Mouse (Mus musculus) forebrain, embryonic 13.5 days (tissue): ENCODE results near the gene Cd300lg. TPM values are rescaled to one million over a fixed set of nuclear protein-coding genes. Genes with fewer than 3 reads are reported as not detected.

Source experiments
- ATAC-seq: fragments of 200-750 bp; cut with Nextera tagmentation; 2 replicates; pipeline ENCODE4 v1.8.0; 2017
- H3K27ac ChIP-seq: fragments of 300-500 bp; sonication (generic); 2 replicates; pipeline ENCODE4 v1.5.1; 2015; ENCODE audit warnings: inconsistent platforms, mild to moderate bottlenecking, moderate library complexity
- H3K27me3 ChIP-seq: fragments of 300-500 bp; sonication (generic); 2 replicates; pipeline ENCODE4 v1.6.1; 2015; ENCODE audit warnings: mild to moderate bottlenecking, inconsistent platforms
- H3K36me3 ChIP-seq: fragments of 300-500 bp; sonication (generic); 2 replicates; pipeline ENCODE4 v1.6.1; 2015; ENCODE audit warnings: mild to moderate bottlenecking, inconsistent platforms; ENCODE audit not compliant: poor library complexity, severe bottlenecking
- H3K4me1 ChIP-seq: fragments of 300-500 bp; sonication (generic); 2 replicates; pipeline ENCODE4 v1.6.1; 2015; ENCODE audit warnings: inconsistent platforms
- H3K4me2 ChIP-seq: fragments of 300-500 bp; sonication (generic); 2 replicates; pipeline ENCODE4 v1.6.1; 2015; ENCODE audit warnings: inconsistent platforms, mild to moderate bottlenecking, moderate library complexity
- H3K4me3 ChIP-seq: fragments of 300-500 bp; sonication (generic); 2 replicates; pipeline ENCODE4 v1.5.1; 2015; ENCODE audit warnings: mild to moderate bottlenecking, inconsistent platforms
- H3K9ac ChIP-seq: fragments of 300-500 bp; sonication (generic); 2 replicates; pipeline ENCODE4 v1.6.1; 2015; ENCODE audit warnings: mild to moderate bottlenecking, inconsistent platforms
- H3K9me3 ChIP-seq: fragments of 300-500 bp; sonication (generic); replicated peaks from 2 replicates; pipeline ENCODE4 v1.6.1; 2016; ENCODE audit warnings: inconsistent platforms
- WGBS: fragments of 180-500 bp; shearing (Covaris S2); methylation state at CpG from one replicate; pipeline ENCODE4 v1.1.7; 2015; 5-methylcytosine and 5-hydroxymethylcytosine counted together
- polyA plus RNA-seq: library from polyadenylated mRNA; unstranded; fragments of >200 nt; fragmentation: Nextera tagmentation; extraction: Ambion mirVana; gene quantifications from 2 replicates; pipeline ENCODE4 v1.2.1, GENCODE M21; 2015

Gene Cd300lg
- polyA plus RNA-seq, 1 experiment from 2014 or later = 0.27 TPM

- WGBS = 66% methylated on average over 13 of the region's 13 CpGs
- ATAC-seq = no peak
- no peak overlapping the region for H3K9ac ChIP-seq
- no peaks in the 10 kb centered on the region for H3K36me3 ChIP-seq
- no peaks in the 10 kb centered on the region for H3K27me3 ChIP-seq
- H3K4me1 ChIP-seq = no peaks in the 10 kb centered on the region
- no peak overlapping the region for H3K4me3 ChIP-seq
- no peak overlapping the region for H3K27ac ChIP-seq
- no peak overlapping the region for H3K4me2 ChIP-seq
- H3K9me3 ChIP-seq = no peaks in the 10 kb centered on the region
These were observed 1.7 kb upstream of the Cd300lg start for GRCm38 (mm10) chr11:102039487-102040137.

GRCm38 (mm10) chr11:102040138-102040524, 1.2 kb upstream of the Cd300lg start:
- no peak overlapping the region for H3K4me2 ChIP-seq
- H3K9me3 ChIP-seq = peaks cover under 1% of the 10 kb centered on the region
- 0% methylated on average over 9 of the region's 9 CpGs for WGBS
- H3K27me3 ChIP-seq = no peaks in the 10 kb centered on the region
- no peaks in the 10 kb centered on the region for H3K4me1 ChIP-seq
- H3K27ac ChIP-seq = no peak overlapping the region
- H3K4me3 ChIP-seq = no peak overlapping the region
- H3K36me3 ChIP-seq = no peaks in the 10 kb centered on the region
- no peak overlapping the region for H3K9ac ChIP-seq
- peak; percentile 53; the same call in 1 of the 2 replicates for ATAC-seq

DNA sequence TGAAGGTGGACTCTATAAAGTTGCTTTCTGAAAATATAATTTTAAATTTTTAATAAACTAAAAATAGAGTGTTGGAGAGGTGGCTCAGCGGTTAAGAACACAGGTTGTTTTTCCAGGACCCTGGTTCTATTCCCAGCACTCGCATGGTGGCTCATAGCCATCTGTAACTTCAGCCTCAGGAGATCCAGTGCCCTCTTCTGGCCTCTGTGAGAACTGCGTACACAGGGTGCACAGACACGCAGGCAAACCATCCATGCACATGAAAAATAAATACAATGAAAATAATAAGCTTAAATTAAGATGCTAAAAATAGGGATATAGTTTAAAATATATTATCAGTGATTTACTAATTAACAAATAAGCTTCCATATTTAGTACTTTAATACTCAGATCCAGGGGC, 663 bp upstream of the Cd300lg start:
- ATAC-seq = no peak
- Histone ChIP-seq H3K27ac (no peak overlapping the region), H3K9me3 (peaks cover 6% of the 10 kb centered on the region), H3K9ac (no peak overlapping the region), H3K4me2 (no peak overlapping the region), H3K36me3 (no peaks in the 10 kb centered on the region), H3K27me3 (no peaks in the 10 kb centered on the region), H3K4me1 (no peaks in the 10 kb centered on the region), H3K4me3 (no peak overlapping the region)
- WGBS = 73% methylated on average over 4 of the region's 4 CpGs

GRCm38 (mm10) chr11:102042971-102043370, 1.7 kb downstream of the Cd300lg start:
- 93% methylated on average over 13 of the region's 14 CpGs for WGBS
- no peaks in the 10 kb centered on the region for H3K27me3 ChIP-seq

GRCm38 (mm10) chr11:102043381-102043780, 2.1 kb downstream of the Cd300lg start:
- Histone ChIP-seq H3K9ac (no peak overlapping the region), H3K4me3 (no peak overlapping the region), H3K4me1 (no peaks in the 10 kb centered on the region), H3K27me3 (no peaks in the 10 kb centered on the region), H3K36me3 (no peaks in the 10 kb centered on the region), H3K4me2 (no peak overlapping the region), H3K27ac (no peak overlapping the region), H3K9me3 (peaks cover 13% of the 10 kb centered on the region)
- WGBS = 83% methylated on average over 6 of the region's 6 CpGs
- ATAC-seq = no peak

More at GRCm38 (mm10) chr11:102042971-102043370, 1.7 kb downstream of the Cd300lg start:
- Histone ChIP-seq H3K9ac (no peak overlapping the region), H3K36me3 (no peaks in the 10 kb centered on the region), H3K4me2 (no peak overlapping the region), H3K4me1 (no peaks in the 10 kb centered on the region), H3K27ac (no peak overlapping the region), H3K9me3 (peaks cover 13% of the 10 kb centered on the region), H3K4me3 (no peak overlapping the region)
- no peak for ATAC-seq

GRCm38 (mm10) chr11:102044691-102045212, 3.4 kb downstream of the Cd300lg start:
- Histone ChIP-seq H3K27ac (no peak overlapping the region), H3K4me1 (no peaks in the 10 kb centered on the region), H3K9me3 (peaks cover 13% of the 10 kb centered on the region), H3K4me3 (no peak overlapping the region), H3K9ac (no peak overlapping the region), H3K27me3 (no peaks in the 10 kb centered on the region), H3K36me3 (no peaks in the 10 kb centered on the region), H3K4me2 (no peak overlapping the region)
- ATAC-seq = no peak
- 89% methylated on average over 7 of the region's 7 CpGs for WGBS

DNA sequence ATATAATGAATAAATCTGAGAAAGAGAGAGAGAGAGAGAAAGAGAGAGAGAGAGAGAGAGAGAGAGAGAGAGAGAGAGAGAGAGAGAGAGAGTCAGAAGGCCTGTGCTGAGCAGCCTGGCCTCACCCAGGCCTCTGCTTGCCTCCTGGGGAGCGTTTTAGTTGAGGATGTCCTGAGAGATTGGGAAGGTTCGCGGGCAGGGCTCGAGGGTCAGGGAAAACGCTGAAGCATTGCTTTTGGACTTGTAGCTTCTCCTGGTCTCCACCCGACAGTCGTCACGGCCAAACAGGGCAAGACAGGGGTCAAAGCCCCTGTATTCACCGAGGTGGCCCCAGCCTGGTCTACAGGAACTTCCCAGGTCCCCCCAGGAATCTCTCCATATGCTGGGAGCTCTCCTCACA, 5.3 kb downstream of the Cd300lg start:
- H3K4me3 ChIP-seq = no peak overlapping the region
- no peak for ATAC-seq
- no peaks in the 10 kb centered on the region for H3K36me3 ChIP-seq
- peaks cover 13% of the 10 kb centered on the region for H3K9me3 ChIP-seq
- H3K9ac ChIP-seq = no peak overlapping the region
- 78% methylated on average over 9 of the region's 9 CpGs for WGBS
- H3K27ac ChIP-seq = no peak overlapping the region
- no peak overlapping the region for H3K4me2 ChIP-seq
- no peaks in the 10 kb centered on the region for H3K27me3 ChIP-seq
- no peaks in the 10 kb centered on the region for H3K4me1 ChIP-seq

DNA sequence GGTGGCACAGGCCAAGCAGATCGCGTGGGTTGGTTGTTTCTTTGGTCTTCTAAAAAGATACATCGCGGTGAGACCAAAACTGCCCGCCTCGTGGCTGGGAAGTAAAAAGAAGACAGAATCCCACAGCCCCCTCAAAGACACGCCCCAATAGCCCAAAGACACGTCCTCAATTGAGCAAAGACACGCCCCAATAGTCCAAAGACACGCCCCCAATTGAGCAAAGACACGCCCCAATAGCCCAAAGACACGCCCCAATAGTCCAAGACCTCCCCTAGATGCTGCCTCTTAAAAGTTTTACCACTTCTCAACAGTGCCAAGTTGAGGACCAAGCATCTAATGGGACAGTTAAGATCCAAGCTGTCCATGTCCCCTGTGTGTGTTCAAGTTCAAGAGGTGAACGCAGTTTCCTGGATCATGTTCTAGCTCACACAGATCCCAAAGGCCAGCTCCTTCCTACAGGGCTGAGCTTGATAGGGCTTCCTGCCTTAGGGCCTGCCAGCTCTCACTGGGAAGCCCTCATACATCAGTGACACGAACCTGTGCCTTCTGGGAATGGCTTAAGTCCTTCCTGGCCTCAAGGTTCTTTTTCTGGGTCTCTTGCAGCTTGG, 8.7 kb downstream of the Cd300lg start:
- Histone ChIP-seq H3K4me3 (no peak overlapping the region), H3K4me1 (no peaks in the 10 kb centered on the region), H3K27ac (no peak overlapping the region), H3K4me2 (no peak overlapping the region), H3K9me3 (peaks cover 13% of the 10 kb centered on the region), H3K9ac (no peak overlapping the region), H3K36me3 (no peaks in the 10 kb centered on the region), H3K27me3 (no peaks in the 10 kb centered on the region)
- no peak for ATAC-seq
- WGBS = 61% methylated on average over 14 of the region's 14 CpGs

DNA sequence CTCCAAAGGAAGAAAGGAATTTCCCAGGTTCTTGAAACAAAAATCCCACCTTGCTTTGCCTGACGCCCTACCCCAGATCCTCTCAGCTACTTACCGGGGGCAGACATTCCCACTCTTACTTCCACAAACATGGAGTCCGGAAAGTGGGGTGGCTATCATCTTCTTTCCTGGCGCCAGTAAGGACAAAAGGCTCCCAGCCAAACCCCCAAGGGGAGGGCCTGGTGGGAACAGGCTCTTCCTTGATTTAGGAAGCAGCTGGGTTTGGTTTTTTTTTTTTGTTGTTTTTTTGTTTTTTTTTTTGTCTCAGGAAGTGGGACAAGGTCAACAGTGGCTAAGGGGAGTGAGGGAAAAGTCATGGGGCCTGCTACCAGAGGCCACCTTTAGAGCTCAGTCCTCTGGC, 10.2 kb downstream of the Cd300lg start:
- 78% methylated on average over 4 of the region's 4 CpGs for WGBS
- H3K27ac ChIP-seq = no peak overlapping the region

DNA sequence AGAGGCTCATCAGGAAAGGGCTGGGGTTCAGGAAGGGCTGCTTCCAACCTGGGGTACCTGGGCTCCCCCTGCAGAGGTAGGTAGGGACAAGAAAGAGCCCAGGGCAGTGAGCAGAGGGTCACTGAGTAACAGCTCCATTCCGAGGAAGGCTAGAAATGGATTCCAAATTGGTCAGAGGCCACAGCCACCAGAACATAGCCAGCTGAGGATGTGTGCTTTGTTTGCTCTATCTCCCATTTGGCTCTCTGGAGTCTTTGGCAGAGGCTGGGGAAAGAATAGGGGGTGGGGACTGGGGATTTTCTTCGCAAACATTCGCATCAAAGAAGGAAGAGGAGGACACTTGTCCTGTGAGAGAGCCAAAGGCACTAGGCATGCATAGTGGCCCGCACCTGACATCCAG, 10.6 kb downstream of the Cd300lg start:
- Histone ChIP-seq H3K4me2 (no peak overlapping the region), H3K27me3 (no peaks in the 10 kb centered on the region), H3K36me3 (no peaks in the 10 kb centered on the region), H3K4me1 (no peaks in the 10 kb centered on the region), H3K27ac (no peak overlapping the region), H3K9me3 (no peaks in the 10 kb centered on the region), H3K4me3 (no peak overlapping the region), H3K9ac (no peak overlapping the region)
- 51% methylated on average over 4 of the region's 4 CpGs for WGBS
- no peak for ATAC-seq

More for the DNA sequence above, 10.2 kb downstream of the Cd300lg start:
- Histone ChIP-seq H3K36me3 (no peaks in the 10 kb centered on the region), H3K9me3 (no peaks in the 10 kb centered on the region), H3K9ac (no peak overlapping the region), H3K27me3 (no peaks in the 10 kb centered on the region), H3K4me2 (no peak overlapping the region), H3K4me3 (no peak overlapping the region), H3K4me1 (no peaks in the 10 kb centered on the region)
- ATAC-seq = no peak

GRCm38 (mm10) chr11:102052697-102053096, 11.4 kb downstream of the Cd300lg start:
- H3K4me1 ChIP-seq = no peaks in the 10 kb centered on the region
- H3K4me2 ChIP-seq = no peak overlapping the region
- H3K4me3 ChIP-seq = no peak overlapping the region
- H3K9ac ChIP-seq = no peak overlapping the region
- H3K9me3 ChIP-seq = no peaks in the 10 kb centered on the region
- H3K27ac ChIP-seq = no peak overlapping the region
- H3K36me3 ChIP-seq = no peaks in the 10 kb centered on the region
- no peak for ATAC-seq
- WGBS = 85% methylated on average over 12 of the region's 12 CpGs
- no peaks in the 10 kb centered on the region for H3K27me3 ChIP-seq

GRCm38 (mm10) chr11:102053183-102053582, 11.9 kb downstream of the Cd300lg start:
- 0 out of 2 replicates have a peak, but pooled peaks cover under 1% of the 10 kb centered on the region for H3K36me3 ChIP-seq
- H3K9ac ChIP-seq = no peak overlapping the region
- H3K4me3 ChIP-seq = no peak overlapping the region
- H3K9me3 ChIP-seq = no peaks in the 10 kb centered on the region
- no peak overlapping the region for H3K27ac ChIP-seq
- 90% methylated on average over 7 of the region's 7 CpGs for WGBS
- H3K4me1 ChIP-seq = no peaks in the 10 kb centered on the region
- no peak overlapping the region for H3K4me2 ChIP-seq
- H3K27me3 ChIP-seq = no peaks in the 10 kb centered on the region
- no peak for ATAC-seq
